In the genomic region with DNA sequence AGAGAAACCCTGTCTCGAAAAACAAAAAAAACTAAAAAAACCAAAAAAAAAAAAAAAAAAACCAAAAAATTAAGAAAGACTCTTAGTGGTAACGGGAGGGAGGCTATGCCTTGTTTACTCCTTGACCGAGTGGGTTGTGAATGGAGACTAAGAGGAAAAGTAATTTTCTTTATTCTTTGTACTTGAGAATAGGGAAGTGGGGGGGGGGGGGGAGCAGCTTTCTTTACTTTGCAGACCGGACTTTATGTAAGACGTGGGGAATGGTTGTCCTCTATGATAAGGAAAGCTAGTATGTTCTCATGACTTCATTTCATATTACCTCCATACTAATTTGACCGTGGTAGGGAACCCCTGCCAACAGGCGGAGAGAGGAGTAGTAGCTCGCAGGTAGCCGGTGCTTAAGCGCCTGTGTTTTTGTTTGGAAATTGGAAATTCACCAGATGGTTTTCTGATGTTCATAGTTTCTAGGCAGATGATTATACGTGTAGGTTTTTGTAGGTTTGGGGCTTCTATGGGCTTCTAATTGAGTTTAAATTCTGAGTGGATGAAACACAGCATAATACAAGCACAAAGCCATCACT, we compare ENCODE assay signal across 8 mouse cellular contexts. TPM values are rescaled to one million over a fixed set of nuclear protein-coding genes. Genes with fewer than 3 reads are reported as not detected.
DNase-seq lines count a peak whose midpoint lies in the region; ATAC-seq and TF ChIP-seq lines count a peak whose summit lies in the region.

No protein-coding gene starts in this region.

- no peak for DNase-seq in lung, postnatal 4 days
- DNase-seq in liver, result peak; percentile 12
- DNase-seq in embryo, embryonic 10.5 days (ENCODE audit: low spot score), result no peak
- DNase-seq in frontal cortex, postnatal 14 days (ENCODE audit: low spot score in 2 of 2), result no peak
- no peak for DNase-seq in adrenal gland, postnatal 4 days (ENCODE audit: low spot score in 2 of 2)

- no peaks in the 10 kb centered on the region for H3K27me3 ChIP-seq in lung, embryonic 16.5 days (ENCODE audit: control insufficient read depth, insufficient read depth, low read depth, low read length)
- no peaks in the 10 kb centered on the region for H3K27me3 ChIP-seq in stomach, embryonic 14.5 days (ENCODE audit: control insufficient read depth, insufficient read depth, low read length)

- no peak overlapping the region for H3K27ac ChIP-seq in lung, embryonic 16.5 days (ENCODE audit: low read length)
- H3K27ac ChIP-seq in embryonic fibroblast, embryonic 13.5 days (ENCODE audit: insufficient read depth, low read length), result no peak overlapping the region
- no peak overlapping the region for H3K27ac ChIP-seq in stomach, embryonic 14.5 days (ENCODE audit: low read length)

- ATAC-seq in lung, embryonic 16.5 days (ENCODE audit: low read depth), result no peak
- ATAC-seq in stomach, embryonic 14.5 days (ENCODE audit: insufficient number of reproducible peaks, insufficient read depth, low FRiP score, low read depth), result no peak

- no peak for TF ChIP-seq CTCF in embryonic fibroblast, embryonic 13.5 days (IDR thresholded peaks at IDR 0.05; ENCODE audit: borderline replicate concordance, insufficient read depth, low read length)

- peak overlapping the region; percentile 96 for H3K9ac ChIP-seq in lung, embryonic 16.5 days (ENCODE audit: low read length)
- 0 out of 2 replicates have a peak overlapping the region, but pooled peaks have one; percentile 22 for H3K9ac ChIP-seq in stomach, embryonic 14.5 days (replicated peaks; ENCODE audit: low read depth, low read length)

- TF ChIP-seq POLR2A in embryonic fibroblast, embryonic 13.5 days (IDR thresholded peaks at IDR 0.05; ENCODE audit: low read depth, low read length), result no peak

- peak overlapping the region; percentile 78 for H3K4me3 ChIP-seq in lung, embryonic 16.5 days (ENCODE audit: low read length)
- peak overlapping the region; percentile 66 for H3K4me3 ChIP-seq in embryonic fibroblast, embryonic 13.5 days (ENCODE audit: insufficient read depth, low read length)
- peak overlapping the region; percentile 97 for H3K4me3 ChIP-seq in stomach, embryonic 14.5 days (ENCODE audit: low read depth, low read length)

- H3K4me2 ChIP-seq in lung, embryonic 16.5 days (ENCODE audit: low read depth, low read length), result peak overlapping the region; percentile 69
- peak overlapping the region; percentile 37 for H3K4me2 ChIP-seq in stomach, embryonic 14.5 days (replicated peaks; ENCODE audit: low read depth, low read length)

- peaks cover 8% of the 10 kb centered on the region for H3K9me3 ChIP-seq in lung, embryonic 16.5 days (ENCODE audit: control insufficient read depth, low read length)
- H3K9me3 ChIP-seq in stomach, embryonic 14.5 days (ENCODE audit: control insufficient read depth, low read depth, low read length), result peaks cover 4% of the 10 kb centered on the region; the same call in 1 of the 2 replicates

- H3K4me1 ChIP-seq in lung, embryonic 16.5 days (replicated peaks; ENCODE audit: control insufficient read depth, insufficient read depth, low read length), result peaks cover 30% of the 10 kb centered on the region
- H3K4me1 ChIP-seq in embryonic fibroblast, embryonic 13.5 days (ENCODE audit: control insufficient read depth, insufficient read depth, low read length), result peaks cover 6% of the 10 kb centered on the region; the same call in 1 of the 2 replicates
- H3K4me1 ChIP-seq in stomach, embryonic 14.5 days (ENCODE audit: control insufficient read depth, insufficient read depth, low read length), result peaks cover 8% of the 10 kb centered on the region

- H3K36me3 ChIP-seq in lung, embryonic 16.5 days (ENCODE audit: control insufficient read depth, insufficient read depth, low read length), result no peaks in the 10 kb centered on the region
- H3K36me3 ChIP-seq in stomach, embryonic 14.5 days (ENCODE audit: control insufficient read depth, insufficient read depth, low read length), result no peaks in the 10 kb centered on the region

- 22% methylated on average over 11 of the region's 11 CpGs for WGBS in lung, embryonic 16.5 days
- 37% methylated on average over 11 of the region's 11 CpGs for WGBS in stomach, embryonic 14.5 days

RNA-seq across cellular contexts. Expression of a gene that starts 2.1 kb away (rescaled TPM):
- 44.4 and 52.8 TPM in 2 replicates for polyA plus RNA-seq in lung, embryonic 16.5 days (2015; fragmentation: Nextera tagmentation; extraction: Ambion mirVana)
- polyA plus RNA-seq in embryonic fibroblast, embryonic 13.5 days (2011; ENCODE audit: insufficient read length, low read depth, missing spikeins), result 113 and 129 TPM in 2 replicates
- 76.8 and 78.7 TPM in 2 replicates for polyA plus RNA-seq in stomach, embryonic 14.5 days (2014; fragmentation: Nextera tagmentation; extraction: Ambion mirVana)
- total RNA-seq in adrenal gland, postnatal 4 days (2021), result 100 to 1,000 TPM; 144 to 156 TPM

RNA-seq across cellular contexts. Expression of a gene that starts 56.2 kb away (rescaled TPM):
- 12.4 and 14.2 TPM in 2 replicates for polyA plus RNA-seq in lung, embryonic 16.5 days (2015; fragmentation: Nextera tagmentation; extraction: Ambion mirVana)
- 0.23 and 0.52 TPM in 2 replicates for polyA plus RNA-seq in embryonic fibroblast, embryonic 13.5 days (2011; ENCODE audit: insufficient read length, low read depth, missing spikeins)
- 10.9 and 12.7 TPM in 2 replicates for polyA plus RNA-seq in stomach, embryonic 14.5 days (2014; fragmentation: Nextera tagmentation; extraction: Ambion mirVana)
- total RNA-seq in adrenal gland, postnatal 4 days (2021), result 10 to 100 TPM; 54.2 to 55.2 TPM
